Mouse (Mus musculus): Measurements from ENCODE around the gene Rps12-ps3. TPM values are rescaled to one million over a fixed set of nuclear protein-coding genes. Genes with fewer than 3 reads are reported as not detected.

Gene Rps12-ps3
- polyA plus RNA-seq, 1 experiment from 2014 or later, result 55.6 TPM

Other genes starting within 250 kb of the Rps12-ps3 start
- gene Shtn1, start 246.2 kb upstream of the Rps12-ps3 start, polyA plus RNA-seq (2014; fragmentation: Nextera tagmentation; extraction: Ambion mirVana), result 18.2 and 18.7 TPM in 2 replicates
- gene Vax1, start 152.2 kb upstream of the Rps12-ps3 start, polyA plus RNA-seq (2014; fragmentation: Nextera tagmentation; extraction: Ambion mirVana), result not detected in 2 replicates
- 0.05 TPM in 1 of 2 replicates, not detected in the other for gene Kcnk18, start 103.1 kb upstream of the Rps12-ps3 start, polyA plus RNA-seq (2014; fragmentation: Nextera tagmentation; extraction: Ambion mirVana)
- gene Slc18a2, start 61.4 kb upstream of the Rps12-ps3 start, polyA plus RNA-seq (2014; fragmentation: Nextera tagmentation; extraction: Ambion mirVana), result 13.3 and 13.9 TPM in 2 replicates
- gene Pdzd8, start 23.5 kb downstream of the Rps12-ps3 start, polyA plus RNA-seq (2014; fragmentation: Nextera tagmentation; extraction: Ambion mirVana), result 15.5 and 16.6 TPM in 2 replicates
- not detected in 2 replicates for gene Emx2, start 136.1 kb downstream of the Rps12-ps3 start, polyA plus RNA-seq (2014; fragmentation: Nextera tagmentation; extraction: Ambion mirVana)

All from intestine, embryonic 14.5 days (tissue).